Mouse (Mus musculus): Measurements from ENCODE around the gene Tshb. TPM values are rescaled to one million over a fixed set of nuclear protein-coding genes. Genes with fewer than 3 reads are reported as not detected.

The Tshb gene
- 1.9 and 4.3 TPM in 2 replicates for polyA plus RNA-seq (2014; fragmentation: Nextera tagmentation; extraction: Ambion mirVana)

DNA sequence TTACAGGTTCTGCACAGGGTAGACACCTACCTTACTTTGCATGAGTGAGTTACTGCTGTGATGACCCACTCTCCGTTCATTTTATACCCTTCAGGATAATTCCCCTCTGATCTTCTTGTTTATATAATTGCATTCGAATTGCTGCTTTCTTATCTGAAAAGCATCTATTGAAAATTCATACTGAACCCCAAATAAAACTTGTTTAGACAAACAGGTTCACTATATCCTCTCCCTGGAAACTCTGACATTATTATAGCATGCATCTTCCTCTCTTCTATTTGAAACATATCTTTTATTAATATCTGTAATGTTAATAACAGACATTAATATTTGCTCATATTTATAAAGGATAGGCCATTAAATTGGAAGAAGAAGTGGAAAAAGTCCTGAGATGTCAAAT lies at the start of gene Tshb:
Tshb (minus strand) TSS at position 101 of the 400 bp plus-strand sequence.
- no peaks in the 10 kb centered on the region for H3K9me3 ChIP-seq (ENCODE audit: control insufficient read depth, low read length)
- H3K9ac ChIP-seq (ENCODE audit: low read depth, low read length): no peak within 1 kb of the TSS
- no peaks in the 10 kb centered on the region for H3K36me3 ChIP-seq (ENCODE audit: control insufficient read depth, insufficient read depth, low read length)
- 76% methylated on average over 2 of the region's 2 CpGs for WGBS
- no peaks in the 10 kb centered on the region for H3K27me3 ChIP-seq (replicated peaks; ENCODE audit: control insufficient read depth, insufficient read depth, low read length)
- no peak within 1 kb of the TSS for H3K27ac ChIP-seq (replicated peaks; ENCODE audit: low read depth, low read length)
- DNase-seq (ENCODE audit: low spot score) (no peak), ATAC-seq (ENCODE audit: low read depth) (no peak)
- no peak within 1 kb of the TSS for H3K4me3 ChIP-seq (ENCODE audit: low read depth, low read length)
- H3K4me1 ChIP-seq (ENCODE audit: control insufficient read depth, insufficient read depth, low read length): no peaks in the 10 kb centered on the region
- no peak within 1 kb of the TSS for H3K4me2 ChIP-seq (ENCODE audit: low read depth, low read length)

DNA sequence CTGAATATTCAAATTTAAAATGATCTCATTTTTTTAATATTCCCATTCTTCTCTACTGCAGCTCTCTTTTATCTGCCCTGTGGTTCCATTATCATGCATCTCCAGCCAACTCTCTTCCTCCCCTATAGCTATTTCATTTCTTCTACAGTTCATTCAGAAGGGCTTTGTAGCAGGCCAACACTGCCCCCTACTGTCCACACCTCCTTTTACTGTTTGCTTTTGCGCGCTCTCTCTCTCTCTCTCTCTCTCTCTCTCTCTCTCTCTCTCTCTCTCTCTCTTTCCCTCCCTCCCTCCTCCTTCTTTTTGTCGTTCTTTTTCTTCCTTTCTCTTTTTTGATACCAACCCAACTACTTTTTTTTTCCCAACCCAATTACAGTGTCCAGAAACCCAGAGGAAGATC lies 21.4 kb upstream of the Tshb start:
- ATAC-seq (ENCODE audit: low read depth): no peak
- no peaks in the 10 kb centered on the region for H3K27me3 ChIP-seq (replicated peaks; ENCODE audit: control insufficient read depth, insufficient read depth, low read length)
- peak; percentile 82 for DNase-seq (ENCODE audit: low spot score)

DNA sequence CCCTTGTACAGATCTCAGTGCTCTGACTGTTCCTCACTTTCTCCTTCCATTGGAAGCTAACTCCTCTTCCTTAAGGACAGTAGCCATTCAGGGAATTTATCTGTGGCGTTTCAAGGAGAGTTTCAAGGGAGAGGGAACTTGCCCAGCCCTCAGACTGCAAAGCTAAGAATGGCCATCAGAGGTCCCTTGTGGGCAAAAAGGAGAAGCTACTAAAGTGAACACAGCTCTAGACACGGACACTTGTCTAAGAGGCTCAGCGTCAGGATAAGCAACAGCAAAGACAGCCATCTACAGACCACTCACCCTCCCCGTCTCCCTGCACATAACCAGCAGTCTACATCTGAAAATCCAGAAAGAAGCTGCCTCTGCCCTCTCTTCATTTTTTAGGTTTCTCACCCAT lies 4.9 kb upstream of the Tshb start:
- WGBS: 42% methylated on average over 4 of the region's 4 CpGs
- Histone ChIP-seq H3K4me1 (ENCODE audit: control insufficient read depth, insufficient read depth, low read length) (no peaks in the 10 kb centered on the region), H3K4me2 (ENCODE audit: low read depth, low read length) (no peak overlapping the region), H3K27me3 (replicated peaks; ENCODE audit: control insufficient read depth, insufficient read depth, low read length) (no peaks in the 10 kb centered on the region), H3K4me3 (ENCODE audit: low read depth, low read length) (no peak overlapping the region), H3K36me3 (ENCODE audit: control insufficient read depth, insufficient read depth, low read length) (no peaks in the 10 kb centered on the region), H3K27ac (replicated peaks; ENCODE audit: low read depth, low read length) (no peak overlapping the region), H3K9me3 (ENCODE audit: control insufficient read depth, low read length) (no peaks in the 10 kb centered on the region), H3K9ac (ENCODE audit: low read depth, low read length) (no peak overlapping the region)
- ATAC-seq (ENCODE audit: low read depth) (no peak), DNase-seq (ENCODE audit: low spot score) (no peak)

More for the DNA sequence above, 21.4 kb upstream of the Tshb start:
- Histone ChIP-seq H3K9ac (ENCODE audit: low read depth, low read length) (no peak overlapping the region), H3K9me3 (ENCODE audit: control insufficient read depth, low read length) (no peaks in the 10 kb centered on the region), H3K27ac (replicated peaks; ENCODE audit: low read depth, low read length) (no peak overlapping the region), H3K4me2 (ENCODE audit: low read depth, low read length) (no peak overlapping the region), H3K4me1 (ENCODE audit: control insufficient read depth, insufficient read depth, low read length) (no peaks in the 10 kb centered on the region), H3K4me3 (ENCODE audit: low read depth, low read length) (no peak overlapping the region), H3K36me3 (ENCODE audit: control insufficient read depth, insufficient read depth, low read length) (no peaks in the 10 kb centered on the region)
- 0% methylated on average over 3 of the region's 3 CpGs for WGBS

DNA sequence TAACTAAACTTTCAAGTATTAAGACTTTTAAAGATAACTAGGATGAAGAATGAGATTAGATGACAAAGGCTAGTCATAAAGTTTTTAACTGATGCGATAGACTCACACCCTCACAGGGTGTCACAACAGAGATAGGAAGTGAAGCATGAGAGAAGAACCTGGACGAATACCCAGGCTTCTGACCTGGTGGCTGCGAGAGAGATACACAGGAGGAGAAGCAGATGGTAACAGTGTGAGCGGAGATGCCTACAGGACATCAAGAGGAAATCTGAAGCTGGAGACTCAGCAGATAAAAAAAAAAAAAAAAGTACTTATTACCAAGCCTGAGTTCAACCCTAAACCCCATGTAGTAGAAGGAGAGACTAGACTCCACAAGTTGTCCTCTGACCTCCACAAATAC lies 9.5 kb downstream of the Tshb start:
- H3K4me3 ChIP-seq (ENCODE audit: low read depth, low read length): no peak overlapping the region
- no peak for ATAC-seq (ENCODE audit: low read depth)
- H3K4me1 ChIP-seq (ENCODE audit: control insufficient read depth, insufficient read depth, low read length): no peaks in the 10 kb centered on the region
- 86% methylated on average over 4 of the region's 4 CpGs for WGBS
- no peaks in the 10 kb centered on the region for H3K9me3 ChIP-seq (ENCODE audit: control insufficient read depth, low read length)
- H3K9ac ChIP-seq (ENCODE audit: low read depth, low read length): no peak overlapping the region
- H3K4me2 ChIP-seq (ENCODE audit: low read depth, low read length): no peak overlapping the region
- no peaks in the 10 kb centered on the region for H3K36me3 ChIP-seq (ENCODE audit: control insufficient read depth, insufficient read depth, low read length)
- no peak overlapping the region for H3K27ac ChIP-seq (replicated peaks; ENCODE audit: low read depth, low read length)
- no peaks in the 10 kb centered on the region for H3K27me3 ChIP-seq (replicated peaks; ENCODE audit: control insufficient read depth, insufficient read depth, low read length)
- no peak for DNase-seq (ENCODE audit: low spot score)

DNA sequence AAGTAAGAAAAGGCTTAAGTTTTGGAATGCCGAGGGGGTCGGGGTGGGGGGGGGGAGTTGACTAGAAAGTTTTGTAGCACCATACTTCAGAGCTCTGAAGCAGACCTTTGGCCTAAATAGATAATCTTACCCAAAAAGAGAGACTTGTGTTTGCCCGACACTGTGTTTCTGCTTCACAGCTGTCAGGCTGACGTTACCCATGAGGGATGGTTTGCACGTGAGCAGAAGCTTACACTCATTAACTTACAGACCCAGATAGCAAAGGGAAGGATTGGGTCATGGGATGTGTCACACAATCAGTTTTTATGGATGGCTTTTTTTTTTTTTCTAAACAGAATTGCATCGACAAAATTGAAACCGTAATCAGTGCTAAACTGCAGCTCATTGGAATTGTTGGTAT lies 17.7 kb downstream of the Tshb start:
- ATAC-seq (ENCODE audit: low read depth) (no peak), DNase-seq (ENCODE audit: low spot score) (no peak)
- WGBS: 68% methylated on average over 7 of the region's 7 CpGs
- Histone ChIP-seq H3K4me1 (ENCODE audit: control insufficient read depth, insufficient read depth, low read length) (peaks cover 6% of the 10 kb centered on the region; the same call in 1 of the 2 replicates), H3K9ac (ENCODE audit: low read depth, low read length) (no peak overlapping the region), H3K4me2 (ENCODE audit: low read depth, low read length) (no peak overlapping the region), H3K27ac (replicated peaks; ENCODE audit: low read depth, low read length) (no peak overlapping the region), H3K9me3 (ENCODE audit: control insufficient read depth, low read length) (no peaks in the 10 kb centered on the region), H3K27me3 (replicated peaks; ENCODE audit: control insufficient read depth, insufficient read depth, low read length) (no peaks in the 10 kb centered on the region), H3K36me3 (ENCODE audit: control insufficient read depth, insufficient read depth, low read length) (0 out of 2 replicates have a peak, but pooled peaks cover 15% of the 10 kb centered on the region), H3K4me3 (ENCODE audit: low read depth, low read length) (no peak overlapping the region)

DNA sequence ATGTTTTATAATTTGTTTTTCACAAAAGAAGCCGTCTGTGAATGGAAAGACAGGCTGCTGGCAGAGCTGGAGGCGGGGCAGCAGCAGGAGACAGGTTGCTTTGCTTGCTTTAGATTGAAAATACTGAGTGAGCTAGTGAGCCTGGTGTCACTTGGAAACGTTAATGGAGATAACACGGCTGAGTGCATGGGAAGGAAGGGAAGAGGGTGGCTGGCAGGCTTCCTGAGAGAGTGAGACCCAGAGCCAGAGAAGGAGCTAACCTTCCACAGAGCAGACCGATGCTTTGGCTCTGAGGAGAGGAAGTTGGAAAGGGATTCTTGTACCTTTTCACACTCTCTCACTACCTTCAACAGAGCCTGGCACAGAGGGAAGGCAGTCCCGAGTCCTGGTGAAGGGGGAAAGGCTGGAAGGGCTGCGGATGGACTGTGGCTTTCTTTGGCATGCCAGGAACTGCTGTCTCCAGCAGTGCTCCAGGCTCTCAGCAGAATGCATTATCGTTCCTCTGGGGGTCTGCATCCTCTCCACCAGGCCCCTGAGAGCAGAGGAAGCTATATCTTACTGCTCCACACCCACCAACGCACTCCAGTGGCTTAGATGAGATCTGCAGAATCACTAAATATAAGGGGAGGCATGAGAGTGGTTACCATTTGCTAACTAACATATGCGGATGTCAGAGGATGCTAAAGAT lies 18.7 kb downstream of the Tshb start:
- no peak for ATAC-seq (ENCODE audit: low read depth)
- DNase-seq (ENCODE audit: low spot score): peak; percentile 23
- H3K27ac ChIP-seq (replicated peaks; ENCODE audit: low read depth, low read length): no peak overlapping the region; the same call in 1 of the 2 replicates
- H3K4me3 ChIP-seq (ENCODE audit: low read depth, low read length): no peak overlapping the region
- H3K4me1 ChIP-seq (ENCODE audit: control insufficient read depth, insufficient read depth, low read length): peaks cover 6% of the 10 kb centered on the region; the same call in 1 of the 2 replicates
- WGBS: 34% methylated on average over 10 of the region's 10 CpGs
- H3K9ac ChIP-seq (ENCODE audit: low read depth, low read length): 0 out of 2 replicates have a peak overlapping the region, but pooled peaks have one; percentile 19
- peaks cover 18% of the 10 kb centered on the region; the same call in 1 of the 2 replicates for H3K36me3 ChIP-seq (ENCODE audit: control insufficient read depth, insufficient read depth, low read length)
- no peaks in the 10 kb centered on the region for H3K27me3 ChIP-seq (replicated peaks; ENCODE audit: control insufficient read depth, insufficient read depth, low read length)
- H3K4me2 ChIP-seq (ENCODE audit: low read depth, low read length): no peak overlapping the region
- H3K9me3 ChIP-seq (ENCODE audit: control insufficient read depth, low read length): no peaks in the 10 kb centered on the region

DNA sequence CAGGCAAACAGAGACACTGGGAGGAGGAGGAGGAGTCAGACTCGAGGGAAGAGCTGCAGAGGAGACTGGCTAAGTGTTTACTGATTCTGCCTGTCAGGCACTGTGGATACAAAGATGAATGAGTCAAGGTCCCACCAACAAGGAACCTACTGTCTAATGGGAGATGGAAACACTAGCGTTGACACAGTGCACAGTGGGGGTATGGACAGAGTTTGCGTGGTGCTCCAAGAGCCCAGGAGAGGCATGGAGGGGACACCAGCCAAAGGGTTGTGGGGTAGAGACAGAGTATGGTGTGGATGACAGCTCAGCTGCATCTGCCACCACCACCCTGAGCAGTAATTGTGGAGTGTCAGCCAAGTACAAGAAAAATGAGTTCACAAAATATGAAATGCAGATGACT lies 20.1 kb downstream of the Tshb start:
- ATAC-seq (ENCODE audit: low read depth) (no peak), DNase-seq (ENCODE audit: low spot score) (no peak)
- Histone ChIP-seq H3K36me3 (ENCODE audit: control insufficient read depth, insufficient read depth, low read length) (peaks cover 18% of the 10 kb centered on the region; the same call in 1 of the 2 replicates), H3K9ac (ENCODE audit: low read depth, low read length) (no peak overlapping the region), H3K4me2 (ENCODE audit: low read depth, low read length) (no peak overlapping the region), H3K9me3 (ENCODE audit: control insufficient read depth, low read length) (no peaks in the 10 kb centered on the region), H3K27me3 (replicated peaks; ENCODE audit: control insufficient read depth, insufficient read depth, low read length) (no peaks in the 10 kb centered on the region), H3K27ac (replicated peaks; ENCODE audit: low read depth, low read length) (no peak overlapping the region), H3K4me1 (ENCODE audit: control insufficient read depth, insufficient read depth, low read length) (peaks cover 6% of the 10 kb centered on the region; the same call in 1 of the 2 replicates), H3K4me3 (ENCODE audit: low read depth, low read length) (no peak overlapping the region)
- 42% methylated on average over 3 of the region's 3 CpGs for WGBS

DNA sequence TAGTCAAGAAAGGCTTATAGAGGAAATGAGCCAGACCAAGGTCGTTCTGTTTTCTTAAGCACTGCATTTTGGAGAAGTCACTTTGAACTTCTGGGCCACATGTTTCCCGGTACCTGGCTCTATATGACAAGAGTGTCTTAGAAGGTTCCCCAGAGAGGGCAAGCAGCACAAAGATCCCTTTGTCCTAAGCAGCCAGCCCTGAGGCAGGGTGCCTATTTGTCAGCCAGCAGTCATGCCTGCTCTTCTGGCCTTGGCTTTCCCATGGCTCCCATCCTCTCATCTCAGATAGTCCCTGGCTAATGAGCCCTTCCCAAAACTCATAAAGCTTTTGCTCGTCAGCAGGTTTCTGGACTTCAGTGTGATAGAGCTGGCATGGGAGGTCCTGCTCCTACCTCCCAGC lies 22.3 kb downstream of the Tshb start:
- no peak overlapping the region for H3K4me3 ChIP-seq (ENCODE audit: low read depth, low read length)
- no peak overlapping the region for H3K27ac ChIP-seq (replicated peaks; ENCODE audit: low read depth, low read length)
- H3K4me1 ChIP-seq (ENCODE audit: control insufficient read depth, insufficient read depth, low read length): peaks cover 6% of the 10 kb centered on the region; the same call in 1 of the 2 replicates
- DNase-seq (ENCODE audit: low spot score) (no peak), ATAC-seq (ENCODE audit: low read depth) (no peak)
- H3K36me3 ChIP-seq (ENCODE audit: control insufficient read depth, insufficient read depth, low read length): peaks cover 8% of the 10 kb centered on the region; the same call in 1 of the 2 replicates
- H3K27me3 ChIP-seq (replicated peaks; ENCODE audit: control insufficient read depth, insufficient read depth, low read length): no peaks in the 10 kb centered on the region
- 68% methylated on average over 3 of the region's 3 CpGs for WGBS
- H3K9ac ChIP-seq (ENCODE audit: low read depth, low read length): no peak overlapping the region
- H3K9me3 ChIP-seq (ENCODE audit: control insufficient read depth, low read length): no peaks in the 10 kb centered on the region
- H3K4me2 ChIP-seq (ENCODE audit: low read depth, low read length): no peak overlapping the region

DNA sequence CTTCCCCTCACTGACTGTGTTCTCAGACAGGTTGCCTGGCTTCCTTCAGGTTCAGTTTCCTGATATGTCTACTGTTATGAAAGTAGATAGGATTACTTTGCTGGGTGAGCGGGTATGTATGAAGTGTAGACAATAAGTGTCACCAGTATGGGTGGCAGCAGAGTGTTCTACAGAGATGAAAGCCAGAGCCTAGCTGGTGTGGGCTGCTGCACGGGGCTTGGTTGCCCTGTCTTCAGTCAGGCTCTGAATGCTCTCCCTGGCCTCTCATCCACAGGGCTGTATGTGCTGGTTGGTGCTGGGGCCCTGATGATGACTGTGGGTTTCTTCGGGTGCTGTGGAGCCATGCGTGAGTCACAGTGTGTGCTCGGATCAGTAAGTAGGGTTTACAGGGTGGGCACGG lies 25.5 kb downstream of the Tshb start:
- WGBS: 76% methylated on average over 6 of the region's 6 CpGs
- Histone ChIP-seq H3K27ac (replicated peaks; ENCODE audit: low read depth, low read length) (no peak overlapping the region), H3K36me3 (ENCODE audit: control insufficient read depth, insufficient read depth, low read length) (peaks cover 8% of the 10 kb centered on the region; the same call in 1 of the 2 replicates)

More for the DNA sequence above, 25.5 kb downstream of the Tshb start:
- no peaks in the 10 kb centered on the region for H3K9me3 ChIP-seq (ENCODE audit: control insufficient read depth, low read length)
- H3K4me3 ChIP-seq (ENCODE audit: low read depth, low read length): no peak overlapping the region
- no peak overlapping the region for H3K4me2 ChIP-seq (ENCODE audit: low read depth, low read length)
- no peak overlapping the region for H3K9ac ChIP-seq (ENCODE audit: low read depth, low read length)
- no peaks in the 10 kb centered on the region for H3K4me1 ChIP-seq (ENCODE audit: control insufficient read depth, insufficient read depth, low read length)
- DNase-seq (ENCODE audit: low spot score) (no peak), ATAC-seq (ENCODE audit: low read depth) (no peak)
- no peaks in the 10 kb centered on the region for H3K27me3 ChIP-seq (replicated peaks; ENCODE audit: control insufficient read depth, insufficient read depth, low read length)

All from embryonic facial prominence, embryonic 14.5 days (tissue).